Mouse (Mus musculus) midbrain, postnatal 0 days (tissue): Measurements from ENCODE around the gene Wdr5. TPM values are rescaled to one million over a fixed set of nuclear protein-coding genes. Genes with fewer than 3 reads are reported as not detected.
A peak's percentile ranks its signal among the peaks of the same experiment; 100 is the strongest.

ENCODE experiments used
- ATAC-seq: fragments of 200-750 bp; cut with Nextera tagmentation; 2 replicates; pipeline ENCODE4 v1.8.0; 2017; ENCODE audit warnings: moderate number of reproducible peaks, mild to moderate bottlenecking, moderate TSS enrichment, moderate library complexity; ENCODE audit not compliant: low FRiP score
- DNase-seq: peaks from one replicate; pipeline ENCODE4 v3.0.0-alpha.2; 2015; ENCODE audit warnings: low spot score
- H3K27ac ChIP-seq: fragments of 300-500 bp; sonication (generic); 2 replicates; pipeline ENCODE4 v1.5.1; 2014; ENCODE audit warnings: low read depth, mild to moderate bottlenecking, low read length, mixed read lengths
- H3K27me3 ChIP-seq: fragments of 300-500 bp; sonication (generic); 2 replicates; pipeline ENCODE4 v1.6.1; 2014; ENCODE audit warnings: low read length, control low read depth, mixed read lengths; ENCODE audit not compliant: insufficient read depth
- H3K36me3 ChIP-seq: fragments of 300-500 bp; sonication (generic); 2 replicates; pipeline ENCODE4 v1.6.1; 2014; ENCODE audit warnings: low read length, control low read depth, mixed read lengths; ENCODE audit not compliant: insufficient read depth
- H3K4me1 ChIP-seq: fragments of 300-500 bp; sonication (generic); 2 replicates; pipeline ENCODE4 v1.6.1; 2014; ENCODE audit warnings: mild to moderate bottlenecking, control low read depth, antibody characterized with exemption, low read length, mixed read lengths; ENCODE audit not compliant: insufficient read depth
- H3K4me2 ChIP-seq: fragments of 300-500 bp; sonication (generic); 2 replicates; pipeline ENCODE4 v1.6.1; 2014; ENCODE audit warnings: low read depth, mild to moderate bottlenecking, low read length, mixed read lengths; ENCODE audit not compliant: poor library complexity, severe bottlenecking
- H3K4me3 ChIP-seq: fragments of 300-500 bp; sonication (generic); 2 replicates; pipeline ENCODE4 v1.5.1; 2014; ENCODE audit warnings: low read depth, mild to moderate bottlenecking, low read length, moderate library complexity
- H3K9ac ChIP-seq: fragments of 300-500 bp; sonication (generic); replicated peaks from 2 replicates; pipeline ENCODE4 v1.6.1; 2014; ENCODE audit warnings: mild to moderate bottlenecking, low read length, moderate library complexity, mixed read lengths; ENCODE audit not compliant: poor library complexity, severe bottlenecking
- H3K9me3 ChIP-seq: fragments of 300-500 bp; sonication (generic); 2 replicates; pipeline ENCODE4 v1.6.1; 2016; ENCODE audit warnings: low read length, control low read depth
- CTCF ChIP-seq: IDR thresholded peaks from 2 replicates; pipeline ENCODE4 v1.5.1; 2016; ENCODE audit warnings: antibody characterized with exemption, mild to moderate bottlenecking
- WGBS: fragments of 180-500 bp; shearing (Covaris S2); extraction: QIAGEN DNeasy Blood & Tissue Kit; methylation state at CpG from one replicate; pipeline ENCODE4 v1.1.7; 2014; 5-methylcytosine and 5-hydroxymethylcytosine counted together
- polyA plus RNA-seq: library from polyadenylated mRNA; unstranded; fragments of >200 nt; fragmentation: Nextera tagmentation; extraction: Ambion mirVana; gene quantifications from 2 replicates; pipeline ENCODE4 v1.2.1, GENCODE M21; 2015
- total RNA-seq: library from RNA; depleted of rRNA; stranded (reverse); fragments of >200 nt; gene quantifications from 2 replicates; pipeline ENCODE4 v1.2.3, GENCODE M21; 2014

The Wdr5 gene
- total and polyA plus RNA-seq, 2 experiments from 2014 or later: 34.5 to 48.9 TPM

DNA sequence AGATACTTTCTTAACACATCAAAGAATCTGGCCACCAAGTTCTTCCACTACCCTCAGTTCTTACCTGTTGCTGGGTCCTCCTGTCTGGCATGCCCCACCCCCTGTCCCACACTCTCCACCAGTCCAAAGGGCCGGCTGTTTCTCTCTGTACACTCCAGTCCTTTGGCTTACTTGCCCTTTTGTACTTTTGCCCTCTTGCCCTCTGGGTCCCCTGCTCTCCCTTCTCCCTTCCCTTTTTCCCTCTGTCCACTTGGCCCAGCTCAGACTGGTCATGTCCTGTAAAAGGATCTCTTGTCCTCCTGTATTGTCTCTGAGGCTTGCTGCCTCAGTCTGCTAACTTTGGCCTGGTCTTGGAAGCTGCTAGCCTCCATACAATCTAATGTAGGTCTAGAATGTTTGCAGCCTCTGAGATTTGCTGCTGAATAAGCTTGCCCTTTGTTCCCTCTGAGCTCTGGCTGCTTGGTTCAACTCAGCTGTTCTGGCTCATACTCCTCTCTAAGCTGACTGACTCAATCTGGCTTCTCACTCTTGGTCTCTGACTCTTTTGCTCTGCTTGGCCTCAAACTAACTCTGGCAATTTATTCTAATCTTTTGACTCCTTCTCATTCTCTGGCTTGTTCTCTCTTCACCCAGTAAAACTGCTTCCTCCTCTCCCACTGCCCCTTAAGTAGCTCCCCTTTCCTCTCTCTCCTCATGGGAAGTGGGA lies 33.9 kb downstream of the Wdr5 start:
- H3K27ac ChIP-seq: no peak overlapping the region
- no peaks in the 10 kb centered on the region for H3K27me3 ChIP-seq
- no peak for TF ChIP-seq CTCF
- H3K36me3 ChIP-seq: no peaks in the 10 kb centered on the region
- H3K9me3 ChIP-seq: no peaks in the 10 kb centered on the region
- no peak for ATAC-seq
- WGBS: 91% methylated on average over 1 of the region's 1 CpGs
- H3K4me1 ChIP-seq: no peaks in the 10 kb centered on the region
- no peak overlapping the region for H3K9ac ChIP-seq
- H3K4me2 ChIP-seq: no peak overlapping the region
- H3K4me3 ChIP-seq: no peak overlapping the region
- DNase-seq: no peak

DNA sequence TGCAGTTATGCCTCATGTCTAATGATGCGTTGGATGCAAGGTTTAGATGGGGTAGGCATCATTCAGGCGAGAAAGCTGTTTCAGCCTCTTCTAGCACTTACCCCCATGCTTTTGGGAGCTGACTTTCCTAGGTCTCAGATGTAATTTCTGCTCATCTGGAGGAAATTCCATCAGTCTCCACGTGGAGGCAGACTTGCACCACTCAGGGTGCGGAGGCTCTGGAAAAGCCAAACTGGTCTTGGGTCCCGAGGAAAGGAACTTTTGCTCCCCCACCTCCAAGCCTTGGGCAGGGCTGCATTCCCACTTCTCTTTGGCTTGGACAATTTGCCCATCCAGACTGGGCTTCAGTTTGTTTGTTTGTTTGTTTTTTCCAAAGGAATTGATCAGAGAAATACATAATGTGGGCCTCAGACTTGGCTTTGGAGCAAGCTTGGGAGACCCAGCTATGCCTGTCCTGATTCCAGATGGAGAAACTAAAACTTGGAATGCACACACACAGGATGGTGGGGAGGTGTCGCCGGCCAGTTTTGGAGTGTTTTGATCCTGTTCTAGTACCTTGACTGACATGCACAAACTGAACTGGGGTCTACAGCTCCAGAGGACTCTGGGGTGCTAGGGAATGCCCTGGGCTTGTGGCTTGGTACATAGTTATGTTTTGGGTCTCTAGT lies 37.8 kb downstream of the Wdr5 start:
- ATAC-seq: no peak
- H3K4me3 ChIP-seq: no peak overlapping the region
- WGBS: 27% methylated on average over 7 of the region's 7 CpGs
- no peaks in the 10 kb centered on the region for H3K4me1 ChIP-seq
- no peak overlapping the region for H3K27ac ChIP-seq
- no peaks in the 10 kb centered on the region for H3K36me3 ChIP-seq
- H3K4me2 ChIP-seq: no peak overlapping the region
- H3K9me3 ChIP-seq: no peaks in the 10 kb centered on the region
- H3K9ac ChIP-seq: no peak overlapping the region
- peak; percentile 98 for TF ChIP-seq CTCF
- peak; percentile 83 for DNase-seq
- H3K27me3 ChIP-seq: no peaks in the 10 kb centered on the region

DNA sequence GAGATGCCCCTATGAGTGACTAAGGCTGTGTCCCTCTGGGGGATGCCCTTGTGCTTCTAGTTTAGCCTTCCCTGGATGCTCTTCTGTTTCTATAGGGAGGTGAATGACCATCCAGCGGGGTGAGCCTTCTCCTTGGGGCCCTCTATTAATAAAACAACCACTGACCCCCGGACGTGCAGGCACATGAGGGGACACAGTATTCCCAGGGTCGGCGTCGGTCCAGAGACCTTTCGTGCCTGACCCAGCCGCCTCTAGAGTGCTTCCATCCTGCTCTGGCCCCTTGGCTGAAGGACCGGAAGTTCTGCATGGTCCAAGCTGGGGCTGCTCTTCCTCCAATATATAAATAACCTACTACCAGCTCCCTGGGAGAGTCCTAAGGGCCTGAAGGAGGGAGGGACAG lies 39.4 kb downstream of the Wdr5 start:
- Histone ChIP-seq H3K27ac (no peak overlapping the region), H3K36me3 (no peaks in the 10 kb centered on the region), H3K4me1 (no peaks in the 10 kb centered on the region), H3K4me2 (no peak overlapping the region), H3K4me3 (no peak overlapping the region), H3K9me3 (no peaks in the 10 kb centered on the region), H3K9ac (no peak overlapping the region), H3K27me3 (no peaks in the 10 kb centered on the region)
- no peak for DNase-seq
- 85% methylated on average over 9 of the region's 9 CpGs for WGBS
- TF ChIP-seq CTCF: no peak
- no peak for ATAC-seq

DNA sequence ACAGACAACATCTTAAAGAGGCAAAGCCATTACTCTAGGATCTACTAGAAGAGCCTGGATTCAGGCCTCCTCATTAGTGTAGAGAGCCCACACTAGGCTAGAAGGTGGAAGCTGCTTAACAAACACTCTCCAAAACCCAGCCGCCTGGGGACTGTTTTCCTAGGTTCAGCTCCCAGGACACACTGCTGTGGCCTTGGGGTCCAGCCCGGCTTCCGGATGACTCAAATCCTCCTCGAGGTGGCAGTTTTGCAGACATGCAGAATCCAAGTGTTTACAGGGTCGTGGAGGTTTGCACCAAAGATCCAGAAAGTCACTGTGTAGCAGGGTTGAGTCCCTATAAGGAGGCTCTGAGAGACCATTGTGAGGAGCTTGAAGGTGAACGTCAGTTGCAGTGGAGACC lies 42.0 kb downstream of the Wdr5 start:
- no peak overlapping the region for H3K27ac ChIP-seq
- no peak overlapping the region for H3K9ac ChIP-seq
- ATAC-seq (no peak), DNase-seq (no peak)
- H3K27me3 ChIP-seq: no peaks in the 10 kb centered on the region
- H3K36me3 ChIP-seq: no peaks in the 10 kb centered on the region
- H3K9me3 ChIP-seq: no peaks in the 10 kb centered on the region
- no peak overlapping the region for H3K4me2 ChIP-seq
- WGBS: 81% methylated on average over 6 of the region's 6 CpGs
- no peak for TF ChIP-seq CTCF
- H3K4me3 ChIP-seq: no peak overlapping the region
- H3K4me1 ChIP-seq: no peaks in the 10 kb centered on the region

DNA sequence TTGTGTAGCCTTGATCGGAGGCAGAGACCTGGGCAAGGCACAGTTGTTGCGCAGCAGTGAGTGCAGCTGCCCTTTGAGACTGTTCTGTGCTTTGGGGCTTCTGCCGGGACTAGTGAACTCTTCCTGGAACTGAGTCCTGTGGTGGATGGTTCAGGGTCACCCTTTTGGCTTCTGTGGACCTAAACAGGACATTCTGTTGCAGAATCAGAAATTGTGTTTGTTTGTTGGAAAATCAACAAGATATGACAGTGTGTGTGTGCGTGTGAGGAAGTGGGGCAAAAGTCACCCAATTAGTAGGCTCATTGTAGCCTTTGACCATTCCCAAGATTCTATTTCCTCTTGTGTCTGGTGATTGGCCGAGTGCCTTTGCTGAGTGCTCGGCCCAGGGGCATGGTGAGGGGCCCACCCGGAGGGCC lies 45.8 kb downstream of the Wdr5 start:
- no peak overlapping the region for H3K4me3 ChIP-seq
- WGBS: 89% methylated on average over 7 of the region's 7 CpGs
- no peaks in the 10 kb centered on the region for H3K36me3 ChIP-seq
- H3K27ac ChIP-seq: no peak overlapping the region
- H3K9ac ChIP-seq: no peak overlapping the region
- H3K4me1 ChIP-seq: no peaks in the 10 kb centered on the region
- H3K9me3 ChIP-seq: no peaks in the 10 kb centered on the region
- ATAC-seq (no peak), DNase-seq (no peak)
- H3K4me2 ChIP-seq: no peak overlapping the region
- H3K27me3 ChIP-seq: no peaks in the 10 kb centered on the region
- TF ChIP-seq CTCF: no peak

DNA sequence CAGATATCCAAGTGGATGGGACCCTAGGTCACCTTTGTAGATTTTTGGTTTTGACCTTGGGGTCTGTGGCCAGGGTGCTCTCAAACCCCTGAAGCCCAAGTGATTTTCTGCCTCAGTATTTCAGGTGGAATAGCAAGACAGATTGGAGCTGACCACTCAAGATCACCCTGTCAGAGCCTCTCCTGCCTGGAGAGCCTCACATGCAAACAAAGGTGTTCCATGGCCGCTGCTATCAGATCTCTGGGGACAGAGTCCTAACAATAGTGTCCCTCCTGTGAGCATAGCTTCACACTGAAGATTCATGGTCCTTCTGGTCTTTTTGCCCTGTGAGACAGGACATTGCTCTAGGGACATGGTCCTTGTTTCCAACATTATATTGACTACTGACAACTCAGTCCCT lies 46.2 kb downstream of the Wdr5 start:
- H3K27me3 ChIP-seq: no peaks in the 10 kb centered on the region
- no peak for TF ChIP-seq CTCF
- ATAC-seq (no peak), DNase-seq (no peak)
- H3K4me3 ChIP-seq: no peak overlapping the region
- no peak overlapping the region for H3K9ac ChIP-seq
- no peaks in the 10 kb centered on the region for H3K4me1 ChIP-seq
- no peaks in the 10 kb centered on the region for H3K9me3 ChIP-seq
- no peak overlapping the region for H3K4me2 ChIP-seq
- WGBS: 81% methylated on average over 1 of the region's 1 CpGs
- H3K36me3 ChIP-seq: no peaks in the 10 kb centered on the region
- no peak overlapping the region for H3K27ac ChIP-seq
